28 mouse cellular contexts compared by ENCODE assay signal in genomic region chr4:35724774-35725173, GRCm38 (mm10).
"Had no signal": no experiment of that assay in that cellular context is flagged by ENCODE, and none has a peak within 500 bp of the region (broad histone marks: within the 10 kb centered on the region; RNA-seq: fewer than 3 reads in every experiment).

No protein-coding gene starts in this region.

- H3K4me3 ChIP-seq: left cerebral cortex, adult 2 months; limb, embryonic 10.5 days; limb, embryonic 12.5 days; limb, embryonic 13.5 days; limb, embryonic 15.5 days; liver, embryonic 12.5 days; liver, embryonic 13.5 days; liver, embryonic 15.5 days; megakaryocyte, embryonic 14.5 days; midbrain, embryonic 10.5 days; midbrain, embryonic 12.5 days; midbrain, embryonic 13.5 days; myocyte; neural tube, embryonic 12.5 days; neural tube, embryonic 13.5 days had no signal

- DNase-seq: layer of hippocampus, postnatal 36 days; left cerebral cortex, postnatal 4 days; liver; liver, embryonic 13.5 days; liver, postnatal 0 days; lung, adult 18-20 months; lung, adult 2 months; lung, postnatal 36 days; midbrain, embryonic 14.5 days had no signal

- H3K4me1 ChIP-seq: limb, embryonic 10.5 days; limb, embryonic 12.5 days; limb, embryonic 13.5 days; limb, embryonic 15.5 days; liver, embryonic 12.5 days; liver, embryonic 13.5 days; liver, embryonic 15.5 days; megakaryocyte, embryonic 14.5 days; midbrain, embryonic 10.5 days; midbrain, embryonic 12.5 days; midbrain, embryonic 13.5 days; neural tube, embryonic 12.5 days; neural tube, embryonic 13.5 days had no signal

- H3K4me2 ChIP-seq: limb, embryonic 12.5 days; limb, embryonic 13.5 days; limb, embryonic 15.5 days; liver, embryonic 11.5 days; liver, embryonic 12.5 days; liver, embryonic 13.5 days; liver, embryonic 15.5 days; midbrain, embryonic 12.5 days; midbrain, embryonic 13.5 days; neural tube, embryonic 12.5 days; neural tube, embryonic 13.5 days had no signal

- H3K9me3 ChIP-seq: limb, embryonic 10.5 days; limb, embryonic 15.5 days; liver, embryonic 12.5 days; liver, embryonic 13.5 days; liver, embryonic 15.5 days; megakaryocyte, embryonic 14.5 days; midbrain, embryonic 10.5 days had no signal

- H3K36me3 ChIP-seq: limb, embryonic 10.5 days; limb, embryonic 12.5 days; limb, embryonic 13.5 days; limb, embryonic 15.5 days; liver, embryonic 12.5 days; liver, embryonic 13.5 days; liver, embryonic 15.5 days; midbrain, embryonic 10.5 days; midbrain, embryonic 12.5 days; midbrain, embryonic 13.5 days; neural tube, embryonic 12.5 days; neural tube, embryonic 13.5 days had no signal

- H3K27ac ChIP-seq: left cerebral cortex, adult 2 months; limb, embryonic 10.5 days; limb, embryonic 12.5 days; limb, embryonic 13.5 days; limb, embryonic 15.5 days; liver, embryonic 12.5 days; liver, embryonic 13.5 days; liver, embryonic 14.5 days; liver, embryonic 15.5 days; macrophage; midbrain, embryonic 10.5 days; midbrain, embryonic 12.5 days; midbrain, embryonic 13.5 days; neural tube, embryonic 12.5 days; neural tube, embryonic 13.5 days had no signal

- H3K27me3 ChIP-seq: limb, embryonic 12.5 days; limb, embryonic 13.5 days; limb, embryonic 15.5 days; liver, embryonic 12.5 days; liver, embryonic 13.5 days; liver, embryonic 15.5 days; megakaryocyte, embryonic 14.5 days; midbrain, embryonic 12.5 days; midbrain, embryonic 13.5 days; neural tube, embryonic 12.5 days; neural tube, embryonic 13.5 days had no signal

- H3K9ac ChIP-seq: limb, embryonic 12.5 days; limb, embryonic 13.5 days; limb, embryonic 15.5 days; liver, embryonic 12.5 days; liver, embryonic 13.5 days; liver, embryonic 14.5 days; liver, embryonic 15.5 days; liver, postnatal 0 days; midbrain, embryonic 12.5 days; midbrain, embryonic 13.5 days; neural tube, embryonic 12.5 days; neural tube, embryonic 13.5 days had no signal

- ATAC-seq: liver, embryonic 12.5 days; liver, postnatal 0 days; lung, postnatal 0 days; midbrain, embryonic 13.5 days; midbrain, embryonic 16.5 days had no signal
